Mouse (Mus musculus): ENCODE data around the gene Ppp1r27. TPM values are rescaled to one million over a fixed set of nuclear protein-coding genes. Genes with fewer than 3 reads are reported as not detected.

Gene Ppp1r27
- polyA plus RNA-seq, 1 experiment from 2014 or later: not detected

GRCm38 (mm10) chr11:120531646-120532045, 19.3 kb downstream of the Ppp1r27 start:
- Histone ChIP-seq H3K9me3 (ENCODE audit: control insufficient read depth, low read length) (no peaks in the 10 kb centered on the region), H3K27ac (ENCODE audit: low read depth, low read length) (no peak overlapping the region), H3K4me1 (replicated peaks; ENCODE audit: control insufficient read depth, insufficient read depth, low read length) (peaks cover 6% of the 10 kb centered on the region), H3K36me3 (ENCODE audit: control insufficient read depth, insufficient read depth, low read length) (no peaks in the 10 kb centered on the region), H3K27me3 (ENCODE audit: control insufficient read depth, insufficient read depth, low read length) (peaks cover 39% of the 10 kb centered on the region), H3K4me3 (ENCODE audit: low read depth, low read length) (no peak overlapping the region), H3K4me2 (ENCODE audit: low read depth, low read length, severe bottlenecking) (no peak overlapping the region), H3K9ac (ENCODE audit: low read length) (no peak overlapping the region)
- 35% methylated on average over 9 of the region's 9 CpGs for WGBS
- no peak for DNase-seq (ENCODE audit: low spot score)
- no peak for ATAC-seq (replicated peaks; ENCODE audit: low FRiP score)

- H3K9ac ChIP-seq (ENCODE audit: low read length): peak within 1 kb of the TSS; percentile 43
- no peak within 1 kb of the TSS for H3K27ac ChIP-seq (ENCODE audit: low read depth, low read length)
- H3K4me3 ChIP-seq (ENCODE audit: low read depth, low read length): peak within 1 kb of the TSS; percentile 31
- no peaks in the 10 kb centered on the region for H3K36me3 ChIP-seq (ENCODE audit: control insufficient read depth, insufficient read depth, low read length)
- peaks cover 6% of the 10 kb centered on the region for H3K4me1 ChIP-seq (replicated peaks; ENCODE audit: control insufficient read depth, insufficient read depth, low read length)
- no peaks in the 10 kb centered on the region for H3K9me3 ChIP-seq (ENCODE audit: control insufficient read depth, low read length)
- 0 out of 2 replicates have a peak, but pooled peaks have one; percentile 21 for ATAC-seq (replicated peaks; ENCODE audit: low FRiP score)
- WGBS: 7% methylated on average over 60 of the region's 62 CpGs
- DNase-seq (ENCODE audit: low spot score): peak; percentile 60
- H3K27me3 ChIP-seq (ENCODE audit: control insufficient read depth, insufficient read depth, low read length): peaks cover 39% of the 10 kb centered on the region
- peak within 1 kb of the TSS; percentile 54 for H3K4me2 ChIP-seq (ENCODE audit: low read depth, low read length, severe bottlenecking)
Measured at GRCm38 (mm10) chr11:120530085-120530964, 20.6 kb downstream of the Ppp1r27 start, which contains the start of gene Gcgr. Gcgr (plus strand) TSS chr11:120530699.

GRCm38 (mm10) chr11:120528903-120529302, 22.0 kb downstream of the Ppp1r27 start:
- DNase-seq (ENCODE audit: low spot score) (peak; percentile 48), ATAC-seq (replicated peaks; ENCODE audit: low FRiP score) (no peak)
- Histone ChIP-seq H3K9ac (ENCODE audit: low read length) (no peak overlapping the region), H3K27me3 (ENCODE audit: control insufficient read depth, insufficient read depth, low read length) (peaks cover 39% of the 10 kb centered on the region), H3K36me3 (ENCODE audit: control insufficient read depth, insufficient read depth, low read length) (no peaks in the 10 kb centered on the region), H3K4me3 (ENCODE audit: low read depth, low read length) (no peak overlapping the region), H3K4me2 (ENCODE audit: low read depth, low read length, severe bottlenecking) (no peak overlapping the region), H3K4me1 (replicated peaks; ENCODE audit: control insufficient read depth, insufficient read depth, low read length) (peaks cover 6% of the 10 kb centered on the region), H3K9me3 (ENCODE audit: control insufficient read depth, low read length) (no peaks in the 10 kb centered on the region), H3K27ac (ENCODE audit: low read depth, low read length) (no peak overlapping the region)
- 57% methylated on average over 4 of the region's 4 CpGs for WGBS

GRCm38 (mm10) chr11:120527690-120528354, 23.1 kb downstream of the Ppp1r27 start:
- ATAC-seq (replicated peaks; ENCODE audit: low FRiP score) (no peak), DNase-seq (ENCODE audit: low spot score) (no peak)
- no peak overlapping the region for H3K4me2 ChIP-seq (ENCODE audit: low read depth, low read length, severe bottlenecking)
- H3K27me3 ChIP-seq (ENCODE audit: control insufficient read depth, insufficient read depth, low read length): peaks cover 39% of the 10 kb centered on the region
- H3K4me1 ChIP-seq (replicated peaks; ENCODE audit: control insufficient read depth, insufficient read depth, low read length): peaks cover 6% of the 10 kb centered on the region
- H3K9me3 ChIP-seq (ENCODE audit: control insufficient read depth, low read length): no peaks in the 10 kb centered on the region
- no peak overlapping the region for H3K9ac ChIP-seq (ENCODE audit: low read length)
- no peaks in the 10 kb centered on the region for H3K36me3 ChIP-seq (ENCODE audit: control insufficient read depth, insufficient read depth, low read length)
- WGBS: 84% methylated on average over 9 of the region's 9 CpGs
- no peak overlapping the region for H3K4me3 ChIP-seq (ENCODE audit: low read depth, low read length)
- no peak overlapping the region for H3K27ac ChIP-seq (ENCODE audit: low read depth, low read length)

GRCm38 (mm10) chr11:120525959-120526358, 25.0 kb downstream of the Ppp1r27 start:
- Histone ChIP-seq H3K36me3 (ENCODE audit: control insufficient read depth, insufficient read depth, low read length) (no peaks in the 10 kb centered on the region), H3K4me2 (ENCODE audit: low read depth, low read length, severe bottlenecking) (no peak overlapping the region), H3K27ac (ENCODE audit: low read depth, low read length) (no peak overlapping the region), H3K9me3 (ENCODE audit: control insufficient read depth, low read length) (no peaks in the 10 kb centered on the region), H3K9ac (ENCODE audit: low read length) (no peak overlapping the region), H3K27me3 (ENCODE audit: control insufficient read depth, insufficient read depth, low read length) (peaks cover 26% of the 10 kb centered on the region), H3K4me1 (replicated peaks; ENCODE audit: control insufficient read depth, insufficient read depth, low read length) (peaks cover 3% of the 10 kb centered on the region), H3K4me3 (ENCODE audit: low read depth, low read length) (no peak overlapping the region)
- ATAC-seq (replicated peaks; ENCODE audit: low FRiP score): no peak
- DNase-seq (ENCODE audit: low spot score): no peak
- 80% methylated on average over 2 of the region's 2 CpGs for whole genome bisulfite sequencing

GRCm38 (mm10) chr11:120522581-120522980, 28.4 kb downstream of the Ppp1r27 start:
- no peak overlapping the region for H3K4me3 ChIP-seq (ENCODE audit: low read depth, low read length)
- H3K36me3 ChIP-seq (ENCODE audit: control insufficient read depth, insufficient read depth, low read length): no peaks in the 10 kb centered on the region
- H3K4me2 ChIP-seq (ENCODE audit: low read depth, low read length, severe bottlenecking): no peak overlapping the region
- H3K9ac ChIP-seq (ENCODE audit: low read length): no peak overlapping the region
- no peak for ATAC-seq (replicated peaks; ENCODE audit: low FRiP score)
- DNase-seq (ENCODE audit: low spot score): no peak
- H3K4me1 ChIP-seq (replicated peaks; ENCODE audit: control insufficient read depth, insufficient read depth, low read length): no peaks in the 10 kb centered on the region
- no peaks in the 10 kb centered on the region for H3K27me3 ChIP-seq (ENCODE audit: control insufficient read depth, insufficient read depth, low read length)
- H3K27ac ChIP-seq (ENCODE audit: low read depth, low read length): no peak overlapping the region
- H3K9me3 ChIP-seq (ENCODE audit: control insufficient read depth, low read length): no peaks in the 10 kb centered on the region
- 87% methylated on average over 8 of the region's 8 CpGs for WGBS

GRCm38 (mm10) chr11:120520967-120521540, 29.9 kb downstream of the Ppp1r27 start:
- Histone ChIP-seq H3K4me3 (ENCODE audit: low read depth, low read length) (no peak overlapping the region), H3K4me2 (ENCODE audit: low read depth, low read length, severe bottlenecking) (no peak overlapping the region), H3K27me3 (ENCODE audit: control insufficient read depth, insufficient read depth, low read length) (no peaks in the 10 kb centered on the region), H3K9me3 (ENCODE audit: control insufficient read depth, low read length) (no peaks in the 10 kb centered on the region), H3K27ac (ENCODE audit: low read depth, low read length) (no peak overlapping the region), H3K4me1 (replicated peaks; ENCODE audit: control insufficient read depth, insufficient read depth, low read length) (no peaks in the 10 kb centered on the region), H3K9ac (ENCODE audit: low read length) (no peak overlapping the region), H3K36me3 (ENCODE audit: control insufficient read depth, insufficient read depth, low read length) (no peaks in the 10 kb centered on the region)
- WGBS: 87% methylated on average over 5 of the region's 5 CpGs
- DNase-seq (ENCODE audit: low spot score) (no peak), ATAC-seq (replicated peaks; ENCODE audit: low FRiP score) (no peak)

GRCm38 (mm10) chr11:120520498-120520897, 30.4 kb downstream of the Ppp1r27 start:
- H3K4me1 ChIP-seq (replicated peaks; ENCODE audit: control insufficient read depth, insufficient read depth, low read length): no peaks in the 10 kb centered on the region
- H3K36me3 ChIP-seq (ENCODE audit: control insufficient read depth, insufficient read depth, low read length): no peaks in the 10 kb centered on the region
- ATAC-seq (replicated peaks; ENCODE audit: low FRiP score) (no peak), DNase-seq (ENCODE audit: low spot score) (no peak)
- no peak overlapping the region for H3K9ac ChIP-seq (ENCODE audit: low read length)
- no peak overlapping the region for H3K4me2 ChIP-seq (ENCODE audit: low read depth, low read length, severe bottlenecking)
- H3K4me3 ChIP-seq (ENCODE audit: low read depth, low read length): no peak overlapping the region
- no peak overlapping the region for H3K27ac ChIP-seq (ENCODE audit: low read depth, low read length)
- no peaks in the 10 kb centered on the region for H3K27me3 ChIP-seq (ENCODE audit: control insufficient read depth, insufficient read depth, low read length)
- H3K9me3 ChIP-seq (ENCODE audit: control insufficient read depth, low read length): no peaks in the 10 kb centered on the region
- WGBS: 79% methylated on average over 9 of the region's 9 CpGs
